Mouse (Mus musculus): ENCODE measurements around the gene Gm18336. TPM values are rescaled to one million over a fixed set of nuclear protein-coding genes. Genes with fewer than 3 reads are reported as not detected.
"Not testable (repeated sequence)": the region's sequence is repeated elsewhere in the genome, so short reads cannot be mapped to it uniquely, and the experiment has no call there.

The Gm18336 gene
- total RNA-seq (2021) = not detected in 2 replicates
- long read RNA-seq, experiment 1 = 0 reads
- long read RNA-seq, experiment 2 = 0 reads

GRCm38 (mm10) chrX:73398636-73399035, at the start of gene Gm18336:
Gm18336 (minus strand) TSS chrX:73398736.
- not testable (repeated sequence) for DNase-seq

GRCm38 (mm10) chrX:73441428-73441827, 42.9 kb upstream of the Gm18336 start:
- DNase-seq = no peak

DNA sequence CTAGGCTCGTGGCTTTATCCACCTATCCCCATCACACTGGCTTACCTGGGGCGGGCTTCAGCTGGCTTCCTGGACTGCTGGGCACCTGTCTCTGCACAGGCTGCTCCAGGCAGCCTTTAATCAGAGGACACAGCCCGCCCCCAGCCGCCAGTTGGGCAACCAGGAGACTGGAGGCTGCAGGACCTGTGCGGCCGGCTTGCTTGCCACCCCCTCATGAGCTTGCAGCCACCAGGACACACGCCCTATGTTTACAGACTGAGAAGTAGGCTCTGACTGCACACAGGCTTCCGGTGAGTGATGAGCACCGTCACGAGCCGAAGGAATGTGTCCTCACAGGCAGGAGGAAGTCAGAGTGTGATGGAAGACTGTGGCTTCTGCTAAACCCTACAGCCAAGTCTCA, 36.7 kb upstream of the Gm18336 start, which contains the start of gene Trex2:
Gene Trex2, minus strand, starts transcription at position 93 of the 400 bp plus-strand sequence.
- no peak for DNase-seq

GRCm38 (mm10) chrX:73432850-73433249, 34.3 kb upstream of the Gm18336 start:
- no peak for DNase-seq

GRCm38 (mm10) chrX:73430036-73430435, 31.5 kb upstream of the Gm18336 start:
- no peak for DNase-seq

- DNase-seq = no peak
Measured at GRCm38 (mm10) chrX:73412767-73413166, 14.2 kb upstream of the Gm18336 start.

DNA sequence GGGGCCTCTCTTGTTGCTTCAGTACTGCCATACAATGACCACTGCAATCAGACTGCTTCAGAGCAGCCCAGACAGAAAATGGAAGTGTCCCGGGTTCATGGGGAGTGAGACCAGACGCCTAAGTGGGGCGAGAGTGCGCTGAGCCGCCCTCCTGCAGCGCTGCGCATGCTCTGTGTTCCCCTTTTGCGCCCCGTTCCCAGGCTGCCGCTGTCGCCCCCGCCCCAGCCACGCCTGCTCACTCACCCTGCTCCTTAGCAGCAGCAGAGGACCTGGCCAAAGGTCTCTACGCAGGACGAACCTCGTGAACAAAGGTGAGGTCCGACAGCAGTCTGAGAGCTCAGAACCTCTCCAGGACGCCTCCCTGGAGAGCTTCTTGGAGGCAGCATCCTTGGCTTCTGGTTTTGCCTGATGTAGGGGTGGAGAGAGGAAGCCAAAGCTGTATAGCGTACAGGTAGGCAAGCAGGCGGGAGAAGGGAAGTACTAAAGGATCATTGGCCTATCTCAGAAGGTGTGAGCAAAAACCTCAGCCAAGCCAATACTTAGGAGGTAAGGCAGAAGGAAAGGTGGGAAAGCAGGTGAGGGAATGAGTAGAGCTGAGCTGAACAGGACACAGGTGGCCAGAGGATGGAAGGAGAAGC, 12.5 kb upstream of the Gm18336 start, which contains the start of gene Zfp92:
Gene Zfp92, plus strand, starts transcription at position 217 of the 638 bp plus-strand sequence.
- DNase-seq = no peak

DNA sequence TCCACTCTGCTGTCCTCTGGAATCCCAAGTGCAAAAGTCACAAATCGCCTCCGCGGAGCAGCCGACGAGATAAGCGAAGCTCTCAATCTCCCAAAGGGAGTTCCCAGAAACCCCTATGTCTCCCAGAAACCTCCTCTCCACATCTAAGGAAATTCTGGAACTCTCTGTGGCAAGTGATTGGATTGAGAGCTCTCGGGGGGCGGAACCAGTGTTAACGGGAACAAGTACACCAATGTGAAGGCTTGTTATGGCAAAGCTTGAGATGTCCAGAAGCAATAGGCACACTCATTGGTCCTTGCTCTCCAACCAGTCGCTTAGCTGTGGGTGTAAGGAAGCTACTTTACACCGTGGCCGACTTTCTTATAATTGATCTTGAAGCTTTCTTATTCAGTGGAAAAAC, 3.1 kb upstream of the Gm18336 start:
- no peak for DNase-seq

DNA sequence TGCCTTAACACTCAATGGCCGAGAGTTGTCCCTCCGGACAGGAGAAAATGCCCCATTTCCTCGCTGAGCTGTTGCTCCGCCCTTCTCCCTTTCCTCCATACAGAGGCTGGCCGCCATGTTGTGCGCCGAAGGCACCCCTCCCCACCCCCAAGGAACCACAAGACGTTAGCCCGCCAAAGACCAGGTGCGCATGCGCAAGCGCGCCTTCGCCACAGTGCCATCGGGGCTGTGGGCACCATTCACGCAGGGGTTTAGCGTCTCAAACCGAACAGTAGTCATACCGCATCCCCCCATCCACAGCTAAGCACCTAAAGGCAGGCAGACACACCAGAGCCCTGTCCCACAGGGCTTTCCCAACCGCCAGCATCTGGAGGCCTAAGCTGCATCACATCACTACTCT, 2.4 kb upstream of the Gm18336 start:
- no peak for DNase-seq

DNA sequence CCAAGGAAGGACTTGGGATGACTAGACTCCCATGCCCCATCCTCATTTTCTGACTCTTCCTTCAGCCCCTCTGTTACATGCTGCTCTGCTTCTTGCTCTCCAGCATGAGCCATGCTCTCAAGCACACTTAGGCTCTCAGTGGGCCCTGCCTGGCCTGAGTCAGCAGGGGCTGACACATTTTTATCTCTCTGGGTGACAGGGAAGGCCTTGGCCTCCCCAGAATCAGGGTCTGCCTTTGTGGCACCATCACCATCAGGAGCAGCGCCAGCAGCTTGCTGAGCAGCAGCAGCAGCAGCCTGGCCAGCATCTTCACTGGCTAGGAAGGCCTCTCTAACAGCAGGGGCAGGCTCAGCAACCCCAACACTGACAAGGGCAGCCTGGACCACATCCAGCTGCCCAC, 2.1 kb downstream of the Gm18336 start:
- DNase-seq = peak; percentile 60

DNA sequence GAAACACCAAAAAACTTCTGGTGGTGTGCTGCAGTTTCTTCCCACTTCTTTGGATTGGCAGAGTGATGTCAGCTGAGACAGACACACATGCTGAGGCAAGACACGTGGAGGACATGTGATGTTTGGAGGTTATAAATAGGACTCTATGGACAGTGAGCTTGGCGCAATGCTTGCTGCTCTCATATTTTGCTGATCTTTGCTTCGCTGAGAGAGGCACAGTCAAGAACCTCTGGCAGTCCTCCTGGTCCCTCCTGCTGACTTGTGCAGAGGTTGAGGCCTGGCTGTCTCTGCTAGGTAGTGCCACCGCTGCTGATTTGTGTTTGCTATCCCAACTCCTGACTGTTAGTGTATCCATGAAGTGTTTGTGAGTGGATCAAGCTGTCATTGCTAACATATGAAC, 7.1 kb downstream of the Gm18336 start:
- no peak for DNase-seq

DNA sequence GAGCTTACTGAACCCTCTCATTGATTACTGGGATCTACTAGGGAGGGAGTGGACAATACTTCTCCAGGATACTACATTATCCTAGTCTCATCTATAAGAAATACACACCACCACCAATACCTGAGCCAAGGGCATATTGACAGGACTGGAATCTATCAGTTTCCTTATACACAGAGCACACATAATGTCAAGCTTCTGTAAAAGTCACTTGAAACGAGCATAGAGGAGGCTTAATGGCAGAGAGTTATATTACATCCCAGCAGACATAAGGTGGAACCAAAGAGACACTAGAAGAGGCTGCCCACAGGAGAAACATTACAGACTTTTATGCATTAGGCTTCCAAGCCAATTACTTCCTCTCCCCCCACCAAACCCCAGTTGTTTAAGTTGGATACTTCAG, 13.6 kb downstream of the Gm18336 start:
- DNase-seq = no peak

DNA sequence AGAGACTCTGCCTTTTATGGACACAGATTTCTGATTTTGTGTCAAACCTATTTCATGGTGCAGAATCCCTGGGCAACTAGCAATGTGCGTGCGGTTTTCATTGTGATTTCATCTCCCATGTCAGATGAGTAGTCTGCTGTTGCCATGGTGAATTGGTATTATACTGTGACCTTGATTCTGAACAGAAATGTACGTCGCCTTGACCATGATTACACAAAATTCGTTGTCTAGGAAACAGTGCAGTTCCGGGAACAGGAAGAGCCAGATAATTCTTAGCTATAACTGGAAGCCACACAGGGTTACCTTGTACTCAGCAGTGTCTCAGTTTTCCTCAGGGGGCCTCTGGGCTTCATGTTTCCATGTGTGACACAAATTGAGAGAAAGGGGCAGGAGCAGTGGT, 14.1 kb downstream of the Gm18336 start:
- no peak for DNase-seq

- no peak for DNase-seq
Measured at GRCm38 (mm10) chrX:73363291-73363690, 35.2 kb downstream of the Gm18336 start.

DNA sequence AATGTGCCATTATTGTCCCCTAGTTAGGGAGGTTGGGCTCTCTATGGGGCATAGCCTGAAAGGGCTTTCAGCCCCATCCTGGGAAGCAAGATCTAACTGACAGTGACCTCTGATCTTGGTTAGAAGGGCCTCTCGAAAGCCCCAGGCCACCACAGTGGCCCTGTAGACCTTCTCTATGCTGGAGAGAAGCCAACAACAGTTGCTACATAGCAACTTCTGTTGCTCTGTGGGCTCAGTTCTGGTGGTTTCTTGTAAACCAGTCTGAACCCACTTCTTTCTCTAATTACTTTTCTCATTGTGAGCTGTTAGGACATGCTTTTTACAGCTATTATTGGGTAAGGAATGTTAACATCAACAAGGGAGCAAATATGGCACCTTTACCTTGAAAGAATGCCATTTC, 41.8 kb downstream of the Gm18336 start:
- DNase-seq = no peak

- no peak for DNase-seq
Measured at GRCm38 (mm10) chrX:73356163-73356562, 42.4 kb downstream of the Gm18336 start.

Other genes with a start within 250 kb of the Gm18336 start
- gene Xlr5b, start 249.9 kb downstream of the Gm18336 start, total RNA-seq (2021) = not detected in 2 replicates
- gene DXBay18, start 249.3 kb downstream of the Gm18336 start, total RNA-seq (2021) = 0.22 TPM in 1 of 2 replicates, not detected in the other
- not detected in 2 replicates for gene Spin2d, start 221.7 kb downstream of the Gm18336 start, total RNA-seq (2021)
- gene Xlr3b, start 206.5 kb downstream of the Gm18336 start, total RNA-seq (2021) = 8.9 and 10.4 TPM in 2 replicates
- gene Xlr4b, start 184.4 kb downstream of the Gm18336 start, total RNA-seq (2021) = 1.7 and 3.7 TPM in 2 replicates
- 7.6 and 8.4 TPM in 2 replicates for gene F8a, start 170.4 kb downstream of the Gm18336 start, total RNA-seq (2021)
- 0.85 and 1.2 TPM in 2 replicates for gene Xlr4c, start 155.6 kb downstream of the Gm18336 start, total RNA-seq (2021)
- gene Xlr3c, start 133.3 kb downstream of the Gm18336 start, total RNA-seq (2021) = not detected in 2 replicates
- 0.26 TPM in 1 of 2 replicates, not detected in the other for gene Xlr5a, start 105.8 kb downstream of the Gm18336 start, total RNA-seq (2021)
- gene Xlr5c, start 105.8 kb downstream of the Gm18336 start, total RNA-seq (2021) = 0.74 and 1.3 TPM in 2 replicates
- gene Gm45015, start 61.9 kb downstream of the Gm18336 start, total RNA-seq (2021) = not detected in 2 replicates
- 19.3 and 22.9 TPM in 2 replicates for gene Zfp275, start 56.1 kb downstream of the Gm18336 start, total RNA-seq (2021)
- gene Zfp92, start 12.4 kb upstream of the Gm18336 start, total RNA-seq (2021) = 0.26 and 0.30 TPM in 2 replicates
- gene Trex2, start 36.6 kb upstream of the Gm18336 start, total RNA-seq (2021) = not detected in 2 replicates
- 22.8 and 25.2 TPM in 2 replicates for gene Haus7, start 60.3 kb upstream of the Gm18336 start, total RNA-seq (2021)
- 183 and 214 TPM in 2 replicates for gene Bgn, start 84.9 kb upstream of the Gm18336 start, total RNA-seq (2021)
- gene Atp2b3, start 104.3 kb upstream of the Gm18336 start, total RNA-seq (2021) = 16.3 and 20.9 TPM in 2 replicates
- 0.30 and 0.74 TPM in 2 replicates for gene Dusp9, start 240.7 kb upstream of the Gm18336 start, total RNA-seq (2021)